Mouse (Mus musculus): ENCODE measurements around the gene Ttc12. TPM values are rescaled to one million over a fixed set of nuclear protein-coding genes. Genes with fewer than 3 reads are reported as not detected.

Ttc12 gene
- total and polyA plus RNA-seq, 3 experiments: 0.44 to 0.67 (median 0.59) TPM

- DNase-seq (ENCODE audit: extremely low read depth): peak; percentile 82
- in situ Hi-C loops (cut with MboI; ENCODE audit: low pct_ligation_motif_present, low pct_unique_long_range_greater_than_20kb, low sequenced_read_pairs): loop anchor here (25.0 kb wide), 1 partner anchor 1008 kb away; the partner anchor contains the start of gene Pts
- TF ChIP-seq UBTF (IDR thresholded peaks at IDR 0.05; ENCODE audit: low read depth, low read length) (no peak), TCF12 (IDR thresholded peaks at IDR 0.05; ENCODE audit: low read depth, low read length) (0 out of 2 replicates have a peak, but pooled peaks have one; percentile 38), CHD2 (IDR thresholded peaks at IDR 0.05; ENCODE audit: low read length) (no peak), JUN (IDR thresholded peaks at IDR 0.05; ENCODE audit: insufficient read depth, low read depth, low read length) (no peak), KAT2A (IDR thresholded peaks at IDR 0.05; ENCODE audit: insufficient replicate concordance, low read length) (no peak), BHLHE40 (IDR thresholded peaks at IDR 0.05; ENCODE audit: low read depth, low read length) (no peak), ELF1 (IDR thresholded peaks at IDR 0.05; ENCODE audit: low read depth, low read length) (no peak), TBP (conservative IDR thresholded peaks at IDR 0.05; ENCODE audit: low read depth, low read length) (no peak), ZKSCAN1 (IDR thresholded peaks at IDR 0.05; ENCODE audit: borderline replicate concordance, low read depth, low read length) (no peak), SIN3A (IDR thresholded peaks at IDR 0.05; ENCODE audit: low read length) (peak; percentile 58; the same call in 1 of the 2 replicates), POLR2AphosphoS2 (IDR thresholded peaks at IDR 0.05; ENCODE audit: low read depth, low read length) (no peak), CHD1 (IDR thresholded peaks at IDR 0.05; ENCODE audit: low read depth, low read length) (no peak), MXI1 (IDR thresholded peaks at IDR 0.05; ENCODE audit: low read depth, low read length) (no peak), USF1 (IDR thresholded peaks at IDR 0.05; ENCODE audit: low read depth, low read length) (no peak), MAZ (IDR thresholded peaks at IDR 0.05; ENCODE audit: low read depth, low read length) (peak; percentile 69; the same call in 1 of the 2 replicates), NELFE (IDR thresholded peaks at IDR 0.05; ENCODE audit: low read depth, low read length) (peak; percentile 33; the same call in 1 of the 2 replicates), HCFC1 (IDR thresholded peaks at IDR 0.05; ENCODE audit: low read depth, low read length) (peak; percentile 27; the same call in 1 of the 2 replicates), SMC3 (IDR thresholded peaks at IDR 0.05; ENCODE audit: low read depth, low read length) (peak; percentile 89), USF2 (conservative IDR thresholded peaks at IDR 0.05; ENCODE audit: low read depth, low read length) (no peak), MAFK (IDR thresholded peaks at IDR 0.05; ENCODE audit: insufficient replicate concordance, low read length) (no peak), RCOR1 (conservative IDR thresholded peaks at IDR 0.05; ENCODE audit: low read depth, low read length) (no peak), ZMIZ1 (IDR thresholded peaks at IDR 0.05; ENCODE audit: low read depth, low read length) (no peak), IRF4 (IDR thresholded peaks at IDR 0.05; ENCODE audit: low read depth, low read length) (peak; percentile 71), RAD21 (IDR thresholded peaks at IDR 0.05; ENCODE audit: low read depth, low read length) (peak; percentile 92), ZC3H11A (IDR thresholded peaks at IDR 0.05; ENCODE audit: low read depth, low read length) (peak; percentile 80), ETS1 (conservative IDR thresholded peaks at IDR 0.05; ENCODE audit: low read depth, low read length) (no peak), E2F4 (IDR thresholded peaks at IDR 0.05; ENCODE audit: insufficient replicate concordance, low read depth, low read length) (no peak), POLR2A (IDR thresholded peaks at IDR 0.05; ENCODE audit: low read depth, low read length) (no peak), MEF2A (IDR thresholded peaks at IDR 0.05; ENCODE audit: borderline replicate concordance, low read depth, low read length) (peak; percentile 84), CTCF (conservative IDR thresholded peaks at IDR 0.05 in 1 of 2, IDR thresholded peaks at IDR 0.05 in 1 of 2; ENCODE audit: low read depth in 2 of 2, low read length in 2 of 2) (peak; percentile 79 to 89), GABPA (IDR thresholded peaks at IDR 0.05; ENCODE audit: insufficient replicate concordance, low read depth, low read length) (no peak), NRF1 (IDR thresholded peaks at IDR 0.05; ENCODE audit: low read depth, low read length) (0 out of 2 replicates have a peak, but pooled peaks have one; percentile 19), PAX5 (IDR thresholded peaks at IDR 0.05; ENCODE audit: low read length) (no peak), JUND (conservative IDR thresholded peaks at IDR 0.05; ENCODE audit: low read depth, low read length) (peak; percentile 40; the same call in 1 of the 2 replicates), MYC (IDR thresholded peaks at IDR 0.05; ENCODE audit: low read depth, low read length) (no peak), ZNF384 (IDR thresholded peaks at IDR 0.05; ENCODE audit: low read depth, low read length) (no peak), MAX (IDR thresholded peaks at IDR 0.05; ENCODE audit: low read length) (no peak), EP300 (IDR thresholded peaks at IDR 0.05; ENCODE audit: low read length) (no peak)
Observed at GRCm38 (mm10) chr9:49528943-49529342, 42.9 kb upstream of the Ttc12 start.

More at GRCm38 (mm10) chr9:49528943-49529342, 42.9 kb upstream of the Ttc12 start:
- peaks cover 12 to 42% of the 10 kb centered on the region in 2 experiments for H3K4me1 ChIP-seq (ENCODE audit: control insufficient read depth in 1 of 2, insufficient read depth in 2 of 2)
- peak overlapping the region in 2 of 3 experiments; percentile 10 to 42 for H3K4me3 ChIP-seq (replicated peaks in 1 of 3; ENCODE audit: low read depth in 2 of 3, low read length in 2 of 3, poor library complexity in 1 of 3)
- H3K79me2 ChIP-seq (replicated peaks; ENCODE audit: control insufficient read depth, extremely low read depth, insufficient read depth, poor library complexity, severe bottlenecking): no peaks in the 10 kb centered on the region
- dilution Hi-C loops (cut with MboI; ENCODE audit: extremely low pct_ligation_motif_present, extremely low pct_unique_long_range_greater_than_20kb, low sequenced_read_pairs): no loop called here
- peaks cover 8% of the 10 kb centered on the region for H3K27me3 ChIP-seq (replicated peaks)
- H3K4me2 ChIP-seq (ENCODE audit: insufficient read depth, low read depth, poor library complexity, severe bottlenecking): peak overlapping the region; percentile 97
- H3K9me3 ChIP-seq (replicated peaks; ENCODE audit: low read length): no peaks in the 10 kb centered on the region
- no peaks in the 10 kb centered on the region for H3K36me3 ChIP-seq (replicated peaks in 1 of 2; ENCODE audit: control insufficient read depth in 1 of 2, insufficient read depth in 1 of 2, low read length in 1 of 2)
- peak overlapping the region; percentile 26; the same call in 1 of the 2 replicates for H3K9ac ChIP-seq (ENCODE audit: insufficient read depth, low read depth)
- H3K27ac ChIP-seq (ENCODE audit: insufficient read depth, low read depth): peak overlapping the region; percentile 90
